Mouse (Mus musculus) neural tube, embryonic 10.5 days (tissue): Measurements from ENCODE around the gene Fkbp6.

Experiments used
- DNase-seq: peaks from one replicate; pipeline ENCODE4 v3.0.0-alpha.2; 2017; ENCODE audit warnings: low spot score; ENCODE audit errors: extremely low spot score

Gene Fkbp6

DNA sequence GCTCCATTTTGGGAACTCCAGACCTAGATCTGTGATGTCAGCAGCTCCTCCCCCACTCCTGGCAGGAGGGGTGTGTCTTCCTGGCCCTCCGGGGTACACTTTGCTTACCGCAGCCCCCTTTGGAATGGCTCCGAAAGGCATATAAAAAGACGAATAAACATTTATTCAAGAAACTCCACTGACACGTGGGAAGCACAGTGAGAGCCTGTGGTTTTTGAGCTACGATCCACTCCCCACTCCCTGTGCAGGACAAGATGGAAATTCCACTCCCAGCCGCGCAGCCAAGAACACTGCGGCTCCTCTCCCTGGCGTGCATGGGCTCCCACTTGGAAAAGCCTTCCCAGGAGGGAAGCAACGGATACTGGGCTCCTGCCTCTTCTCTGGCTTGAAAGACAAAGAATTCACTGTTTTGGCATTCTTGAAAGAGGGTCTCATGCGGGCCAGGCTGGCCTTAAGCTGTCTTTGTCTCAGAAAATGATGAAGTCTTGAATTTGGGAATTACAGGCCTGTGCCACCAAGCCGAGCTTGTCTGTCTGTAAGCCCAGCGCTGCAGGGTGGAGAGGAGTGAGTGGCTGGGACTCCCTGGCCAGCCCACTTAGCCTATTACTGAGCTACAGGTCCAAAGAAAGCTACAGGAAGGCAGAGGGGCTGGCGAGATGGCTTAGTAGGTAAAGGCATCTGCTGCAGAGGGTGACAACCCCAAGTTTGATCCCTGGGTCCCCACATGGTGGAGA lies 75.0 kb downstream of the Fkbp6 start:
- DNase-seq = peak; percentile 51

DNA sequence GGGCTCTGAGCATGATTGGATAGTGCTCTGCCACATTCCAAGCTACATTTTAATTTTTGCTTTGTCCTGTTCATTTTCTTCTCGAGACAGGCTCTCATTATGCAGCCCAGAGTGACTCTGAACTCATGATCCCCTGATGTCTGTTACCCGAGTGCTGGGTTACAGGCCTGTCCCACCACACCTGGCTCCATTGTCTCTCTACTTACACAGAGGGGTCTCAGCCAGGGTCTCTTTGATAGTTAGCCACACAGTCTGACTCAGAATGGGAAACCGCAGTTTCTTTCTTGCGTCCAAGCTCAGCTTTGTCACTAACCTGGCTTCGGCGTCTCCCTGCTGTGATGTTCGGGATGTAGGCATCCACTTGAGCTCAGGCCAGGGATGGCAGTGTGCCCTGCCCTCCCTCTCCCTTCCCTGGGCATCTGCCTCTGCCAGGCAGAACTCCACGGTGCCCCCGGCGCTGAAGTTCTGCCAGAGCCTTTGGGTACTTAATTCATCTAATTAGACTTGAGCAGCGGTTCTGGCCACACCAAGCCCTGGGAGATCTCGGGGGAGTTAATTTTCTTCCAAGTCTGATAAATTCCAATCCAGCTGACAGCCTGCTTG lies 78.2 kb downstream of the Fkbp6 start:
- no peak for DNase-seq

DNA sequence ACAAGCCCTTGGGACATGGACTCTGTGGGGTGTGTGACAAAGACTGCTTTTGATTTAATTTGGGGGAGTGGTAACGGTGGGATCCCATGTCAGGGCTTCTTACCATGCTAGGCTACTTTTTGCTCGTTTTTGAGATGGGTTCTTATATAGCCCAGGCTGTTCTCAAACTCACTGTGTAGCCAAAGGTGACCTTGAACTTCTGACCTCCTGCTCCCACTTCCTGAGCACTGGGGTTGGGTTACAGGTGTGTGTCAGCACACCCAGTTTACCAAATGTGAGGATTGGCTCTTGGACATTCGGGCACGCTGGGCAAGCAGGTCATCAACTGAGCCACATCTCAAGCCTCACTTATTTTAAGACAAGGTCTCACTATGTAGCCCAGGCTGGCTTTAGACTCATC lies 79.5 kb downstream of the Fkbp6 start:
- DNase-seq = no peak

- no peak for DNase-seq
Measured at GRCm38 (mm10) chr5:135269451-135269850, 80.4 kb downstream of the Fkbp6 start.

GRCm38 (mm10) chr5:135264548-135264947 lies 85.3 kb downstream of the Fkbp6 start:
- no peak for DNase-seq

DNA sequence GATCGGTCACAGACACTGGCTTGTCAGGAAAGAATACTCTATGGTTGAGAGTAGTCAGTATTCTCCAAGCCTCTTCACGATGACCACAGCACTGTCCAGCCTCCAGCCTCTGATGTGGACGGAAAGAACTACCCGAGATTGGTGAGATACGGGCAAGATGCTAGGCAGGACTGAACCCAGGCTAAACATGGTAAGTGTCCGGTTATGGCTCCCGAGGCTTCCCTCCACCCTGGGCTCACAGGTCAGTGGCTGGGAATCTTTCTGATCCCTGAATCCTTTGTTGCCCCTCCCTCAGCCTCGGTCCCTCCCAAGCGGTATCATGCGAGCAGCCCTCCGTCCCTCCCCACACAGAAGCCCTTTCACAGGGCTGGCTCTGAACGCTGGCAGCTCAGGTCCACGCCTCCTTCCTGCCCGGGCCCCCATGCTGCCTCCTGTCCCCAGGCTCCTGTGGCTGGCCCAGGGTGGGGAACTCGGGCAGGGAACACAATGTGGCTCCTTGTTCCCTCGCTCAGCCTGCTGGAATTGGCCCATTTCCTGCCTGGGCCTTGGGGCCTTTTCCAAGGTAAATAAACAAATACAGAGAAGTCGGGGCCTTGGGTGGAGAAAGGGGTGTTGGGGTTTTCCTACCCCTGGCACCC lies 85.9 kb downstream of the Fkbp6 start:
- peak; percentile 54 for DNase-seq

- peak; percentile 43 for DNase-seq
Measured at GRCm38 (mm10) chr5:135258280-135259150, 91.3 kb downstream of the Fkbp6 start.

DNA sequence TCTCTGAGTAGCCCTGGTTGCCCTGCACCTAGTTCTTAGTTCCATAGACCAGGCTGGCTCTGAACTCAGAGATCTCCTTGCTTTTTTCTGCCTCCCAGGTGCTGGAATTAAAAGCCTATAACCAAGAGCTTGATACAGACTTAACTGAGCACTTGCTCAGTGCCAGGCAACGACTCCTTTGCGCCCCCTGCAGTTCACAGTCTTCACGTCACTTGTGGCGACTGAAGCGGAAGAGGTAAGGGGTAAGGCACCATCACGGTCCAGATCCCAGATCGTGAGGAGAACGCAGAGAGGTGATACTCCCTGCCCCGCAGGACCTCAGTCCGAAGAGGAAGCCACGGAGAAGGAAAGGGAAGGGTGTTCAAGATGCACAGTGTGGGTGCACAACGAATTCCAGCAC lies 92.3 kb downstream of the Fkbp6 start:
- no peak for DNase-seq

DNA sequence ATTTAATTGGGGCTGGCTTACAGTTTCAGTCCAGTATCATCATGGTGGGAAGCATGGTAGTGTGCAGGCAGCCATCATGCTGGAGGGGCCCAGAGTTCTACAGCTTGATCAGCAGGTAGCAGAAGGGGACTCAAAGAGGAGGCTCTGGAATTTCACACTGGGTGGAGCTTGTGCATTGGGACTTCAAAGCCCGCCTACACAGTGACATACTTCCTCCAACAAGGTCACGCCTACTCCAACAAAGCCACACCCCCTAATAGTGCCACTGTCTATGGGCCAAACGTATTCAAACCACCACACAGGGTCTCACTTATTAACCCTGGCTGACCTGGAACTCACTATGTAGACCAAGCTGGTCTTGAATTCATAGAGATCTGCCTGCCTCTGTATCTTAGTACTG lies 93.7 kb downstream of the Fkbp6 start:
- no peak for DNase-seq

- DNase-seq = peak; percentile 68
Measured at GRCm38 (mm10) chr5:135253741-135254401, 96.0 kb downstream of the Fkbp6 start.

- peak; percentile 90 for DNase-seq
Measured at GRCm38 (mm10) chr5:135251079-135251454, 98.8 kb downstream of the Fkbp6 start, which contains the start of gene Fzd9. Gene Fzd9 (minus strand): TSS chr5:135251230.

- DNase-seq = peak; percentile 52
Measured at GRCm38 (mm10) chr5:135250186-135251078, 99.4 kb downstream of the Fkbp6 start.

GRCm38 (mm10) chr5:135248956-135249676 lies 100.7 kb downstream of the Fkbp6 start:
- no peak for DNase-seq

DNA sequence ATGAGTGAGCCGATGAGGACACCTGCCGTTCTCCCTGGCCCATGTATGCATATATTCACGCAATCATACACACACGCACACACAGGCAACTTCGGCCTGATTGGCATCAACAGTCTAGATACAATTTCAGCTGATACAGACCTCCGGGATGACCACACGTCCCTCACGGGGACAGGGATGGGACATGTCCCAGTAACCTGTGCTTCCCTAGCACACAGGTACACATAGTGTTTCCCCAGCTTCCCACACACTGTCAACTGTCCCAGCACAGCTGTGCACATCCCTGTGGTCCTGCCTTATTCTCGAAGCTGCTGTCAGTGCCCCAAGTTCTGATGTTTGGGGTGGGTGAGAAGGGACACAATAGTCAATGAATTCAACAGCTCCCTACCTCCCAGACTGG lies 102.5 kb downstream of the Fkbp6 start:
- no peak for DNase-seq

GRCm38 (mm10) chr5:135246531-135246930 lies 103.3 kb downstream of the Fkbp6 start:
- DNase-seq = no peak

GRCm38 (mm10) chr5:135243166-135243565 lies 106.7 kb downstream of the Fkbp6 start:
- DNase-seq = no peak

DNA sequence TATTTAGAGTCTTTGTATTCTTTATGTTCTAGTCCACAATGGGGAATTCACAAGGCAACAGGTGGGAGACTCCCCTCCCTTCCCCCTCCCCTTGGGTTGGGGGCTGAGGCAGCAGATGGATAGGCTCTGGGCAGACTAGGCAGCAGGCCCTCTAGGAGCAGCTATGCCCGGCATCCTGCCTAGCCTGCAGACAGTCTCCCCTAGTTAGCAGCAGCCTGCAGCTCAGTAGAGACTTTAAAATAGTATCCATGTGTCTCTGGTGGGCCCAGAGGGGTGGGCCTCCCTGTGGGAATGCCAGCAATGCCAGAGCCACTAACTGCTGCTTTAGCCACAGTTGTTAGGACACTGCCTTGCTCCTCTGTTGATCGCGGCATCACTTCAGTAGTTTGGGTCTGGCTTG lies 107.2 kb downstream of the Fkbp6 start:
- DNase-seq = no peak

- DNase-seq = no peak
Measured at GRCm38 (mm10) chr5:135242136-135242535, 107.7 kb downstream of the Fkbp6 start.
